Mouse (Mus musculus): ENCODE results near the gene Nup98. TPM values are rescaled to one million over a fixed set of nuclear protein-coding genes. Genes with fewer than 3 reads are reported as not detected.

The Nup98 gene
- total RNA-seq, 1 experiment = 59.4 TPM

DNA sequence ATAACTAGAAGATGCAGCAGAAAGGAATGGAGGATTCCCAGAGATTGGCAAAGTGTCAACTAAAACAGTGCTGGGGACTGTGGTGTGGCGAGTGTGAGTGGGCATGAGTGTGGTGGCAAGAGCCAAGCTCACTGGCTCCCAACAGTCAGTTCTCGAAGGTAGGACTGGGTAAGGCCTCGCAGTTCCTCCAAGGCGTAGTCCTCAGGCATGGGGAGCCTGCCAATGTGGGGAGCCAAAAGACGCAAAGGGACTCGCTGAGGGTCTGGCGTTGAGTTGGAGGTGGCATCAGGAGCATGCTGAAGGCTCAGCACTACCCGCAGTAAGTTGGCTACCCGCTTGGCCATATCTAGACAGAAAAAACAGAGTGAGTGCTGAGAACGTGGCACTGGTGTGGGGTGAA, 89.7 kb downstream of the Nup98 start:
- H3K27ac ChIP-seq (ENCODE audit: insufficient read depth, low read depth, low read length, poor library complexity, severe bottlenecking) = no peak overlapping the region; the same call in 1 of the 2 replicates
- peaks cover 0 to 3% of the 10 kb centered on the region in 2 experiments; a peak in 1 of 4 replicates for H3K4me1 ChIP-seq (ENCODE audit: control insufficient read depth in 2 of 2, insufficient read depth in 2 of 2, low read length in 2 of 2, poor library complexity in 1 of 2)
- in situ Hi-C loops (cut with MboI; ENCODE audit: low sequenced_read_pairs in 2 of 2, unreplicated experiment in 2 of 2) = loop anchor here in 1 of 2 experiments (10.0 kb wide), 1 partner anchor 334 kb away; no protein-coding TSS in a partner anchor
- H3K9ac ChIP-seq (ENCODE audit: insufficient read depth, low read depth, low read length, poor library complexity, severe bottlenecking) = no peak overlapping the region
- no peak for DNase-seq (ENCODE audit: low read depth, low spot score)
- no peaks in the 10 kb centered on the region for H3K9me3 ChIP-seq (ENCODE audit: control insufficient read depth, insufficient read depth, low read depth, low read length)
- TF ChIP-seq ZC3H11A (IDR thresholded peaks at IDR 0.05; ENCODE audit: borderline replicate concordance, low read depth, low read length) (no peak), HCFC1 (IDR thresholded peaks at IDR 0.05; ENCODE audit: borderline replicate concordance, insufficient read depth, low read length) (no peak), MAFK (IDR thresholded peaks at IDR 0.05; ENCODE audit: insufficient read depth, low read depth, low read length) (no peak)
- H3K36me3 ChIP-seq (ENCODE audit: control insufficient read depth, insufficient read depth, low read length, poor library complexity, severe bottlenecking) = peaks cover 47% of the 10 kb centered on the region
- no peak overlapping the region for H3K4me3 ChIP-seq (ENCODE audit: insufficient read depth in 1 of 2, low read depth in 1 of 2, low read length in 2 of 2, poor library complexity in 1 of 2, severe bottlenecking in 1 of 2)

GRCm38 (mm10) chr7:102117382-102117781, 92.6 kb downstream of the Nup98 start:
- Histone ChIP-seq H3K36me3 (ENCODE audit: control insufficient read depth, insufficient read depth, low read length, poor library complexity, severe bottlenecking) (peaks cover 20% of the 10 kb centered on the region), H3K4me1 (ENCODE audit: control insufficient read depth in 2 of 2, insufficient read depth in 2 of 2, low read length in 2 of 2, poor library complexity in 1 of 2) (peaks cover 0 to 10% of the 10 kb centered on the region in 2 experiments; a peak in 1 of 4 replicates), H3K9ac (ENCODE audit: insufficient read depth, low read depth, low read length, poor library complexity, severe bottlenecking) (no peak overlapping the region), H3K27ac (ENCODE audit: insufficient read depth, low read depth, low read length, poor library complexity, severe bottlenecking) (no peak overlapping the region), H3K4me3 (ENCODE audit: insufficient read depth in 1 of 2, low read depth in 1 of 2, low read length in 2 of 2, poor library complexity in 1 of 2, severe bottlenecking in 1 of 2) (no peak overlapping the region), H3K9me3 (ENCODE audit: control insufficient read depth, insufficient read depth, low read depth, low read length) (no peaks in the 10 kb centered on the region)
- no peak for TF ChIP-seq MAFK (IDR thresholded peaks at IDR 0.05; ENCODE audit: insufficient read depth, low read depth, low read length)
- TF ChIP-seq ZC3H11A (IDR thresholded peaks at IDR 0.05; ENCODE audit: borderline replicate concordance, low read depth, low read length) = no peak
- TF ChIP-seq HCFC1 (IDR thresholded peaks at IDR 0.05; ENCODE audit: borderline replicate concordance, insufficient read depth, low read length) = no peak
- no peak for TF ChIP-seq CHD2 (IDR thresholded peaks at IDR 0.05; ENCODE audit: low read depth, low read length)
- no peak for TF ChIP-seq ZNF384 (IDR thresholded peaks at IDR 0.05; ENCODE audit: low read depth, low read length)
- in situ Hi-C loops (cut with MboI; ENCODE audit: low sequenced_read_pairs in 2 of 2, unreplicated experiment in 2 of 2) = no loop called here
- DNase-seq (ENCODE audit: low read depth, low spot score) = no peak

GRCm38 (mm10) chr7:102116579-102117331, 93.2 kb downstream of the Nup98 start, which contains the start of gene Chrna10:
Gene Chrna10, minus strand, starts transcription at chr7:102116828.
- Histone ChIP-seq H3K4me3 (ENCODE audit: insufficient read depth in 1 of 2, low read depth in 1 of 2, low read length in 2 of 2, poor library complexity in 1 of 2, severe bottlenecking in 1 of 2) (no peak within 1 kb of the TSS), H3K9me3 (ENCODE audit: control insufficient read depth, insufficient read depth, low read depth, low read length) (no peaks in the 10 kb centered on the region), H3K36me3 (ENCODE audit: control insufficient read depth, insufficient read depth, low read length, poor library complexity, severe bottlenecking) (peaks cover 17% of the 10 kb centered on the region), H3K4me1 (ENCODE audit: control insufficient read depth in 2 of 2, insufficient read depth in 2 of 2, low read length in 2 of 2, poor library complexity in 1 of 2) (peaks cover 0 to 10% of the 10 kb centered on the region in 2 experiments; a peak in 1 of 4 replicates), H3K27ac (ENCODE audit: insufficient read depth, low read depth, low read length, poor library complexity, severe bottlenecking) (no peak within 1 kb of the TSS), H3K9ac (ENCODE audit: insufficient read depth, low read depth, low read length, poor library complexity, severe bottlenecking) (no peak within 1 kb of the TSS)
- in situ Hi-C loops (cut with MboI; ENCODE audit: low sequenced_read_pairs in 2 of 2, unreplicated experiment in 2 of 2) = no loop called here
- DNase-seq (ENCODE audit: low read depth, low spot score) = no peak
- TF ChIP-seq MAFK (IDR thresholded peaks at IDR 0.05; ENCODE audit: insufficient read depth, low read depth, low read length) (no peak), CHD2 (IDR thresholded peaks at IDR 0.05; ENCODE audit: low read depth, low read length) (no peak), ZC3H11A (IDR thresholded peaks at IDR 0.05; ENCODE audit: borderline replicate concordance, low read depth, low read length) (no peak), ZNF384 (IDR thresholded peaks at IDR 0.05; ENCODE audit: low read depth, low read length) (no peak), HCFC1 (IDR thresholded peaks at IDR 0.05; ENCODE audit: borderline replicate concordance, insufficient read depth, low read length) (no peak)

DNA sequence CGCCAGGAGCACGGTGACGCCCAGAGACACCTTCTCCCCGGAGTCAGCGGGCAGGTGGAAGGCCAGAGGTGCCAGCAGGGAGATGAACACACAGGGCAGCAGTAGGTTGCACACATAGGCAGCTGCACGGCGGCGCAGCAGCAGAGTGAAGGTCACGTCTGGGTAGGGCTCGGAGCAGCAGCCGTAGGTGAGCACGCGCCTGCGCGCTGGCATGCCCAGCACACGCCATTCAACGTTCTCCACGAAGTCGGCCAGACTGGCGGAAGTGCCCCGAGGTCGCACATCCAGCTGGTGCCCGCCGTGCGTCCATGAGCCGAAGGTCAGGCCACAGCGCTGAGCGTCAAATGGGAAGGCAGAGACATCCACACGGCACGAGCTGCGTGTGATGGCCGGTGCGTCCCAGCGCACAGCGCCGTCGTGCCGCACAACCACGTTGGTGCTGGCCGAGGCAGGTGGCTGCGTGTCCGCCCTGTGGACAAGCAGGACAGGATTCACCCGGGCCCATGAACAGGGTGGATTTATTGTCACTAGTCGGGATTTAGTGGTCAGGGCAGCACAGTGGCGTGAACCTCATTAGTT, 96.7 kb downstream of the Nup98 start:
- in situ Hi-C loops (cut with MboI; ENCODE audit: low sequenced_read_pairs in 2 of 2, unreplicated experiment in 2 of 2) = no loop called here
- H3K9me3 ChIP-seq (ENCODE audit: control insufficient read depth, insufficient read depth, low read depth, low read length) = no peaks in the 10 kb centered on the region

More for the DNA sequence above, 96.7 kb downstream of the Nup98 start:
- H3K36me3 ChIP-seq (ENCODE audit: control insufficient read depth, insufficient read depth, low read length, poor library complexity, severe bottlenecking) = no peaks in the 10 kb centered on the region
- peak overlapping the region; percentile 54 to 59; a peak in 3 of 4 replicates for H3K4me3 ChIP-seq (ENCODE audit: insufficient read depth in 1 of 2, low read depth in 1 of 2, low read length in 2 of 2, poor library complexity in 1 of 2, severe bottlenecking in 1 of 2)
- DNase-seq (ENCODE audit: low read depth, low spot score) = no peak
- no peak for TF ChIP-seq CHD2 (IDR thresholded peaks at IDR 0.05; ENCODE audit: low read depth, low read length)
- TF ChIP-seq HCFC1 (IDR thresholded peaks at IDR 0.05; ENCODE audit: borderline replicate concordance, insufficient read depth, low read length) = no peak
- TF ChIP-seq ZC3H11A (IDR thresholded peaks at IDR 0.05; ENCODE audit: borderline replicate concordance, low read depth, low read length) = no peak
- TF ChIP-seq MAFK (IDR thresholded peaks at IDR 0.05; ENCODE audit: insufficient read depth, low read depth, low read length) = no peak
- no peak for TF ChIP-seq ZNF384 (IDR thresholded peaks at IDR 0.05; ENCODE audit: low read depth, low read length)
- H3K9ac ChIP-seq (ENCODE audit: insufficient read depth, low read depth, low read length, poor library complexity, severe bottlenecking) = peak overlapping the region; percentile 17; the same call in 1 of the 2 replicates
- H3K4me1 ChIP-seq (ENCODE audit: control insufficient read depth in 2 of 2, insufficient read depth in 2 of 2, low read length in 2 of 2, poor library complexity in 1 of 2) = peaks cover 0 to 10% of the 10 kb centered on the region in 2 experiments; a peak in 1 of 4 replicates
- H3K27ac ChIP-seq (ENCODE audit: insufficient read depth, low read depth, low read length, poor library complexity, severe bottlenecking) = no peak overlapping the region
